Mouse (Mus musculus) CH12.LX (cell line): ENCODE data around the gene Itpk1. TPM values are rescaled to one million over a fixed set of nuclear protein-coding genes. Genes with fewer than 3 reads are reported as not detected.

Source experiments
- DNase-seq: peaks from one replicate; pipeline ENCODE4 v3.0.0-alpha.2; 2013; ENCODE audit errors: extremely low read depth
- H3K27ac ChIP-seq: 2 replicates; pipeline ENCODE4 v1.5.1; 2012; ENCODE audit warnings: low read depth, mild to moderate bottlenecking, control low read depth, moderate library complexity; ENCODE audit not compliant: insufficient read depth
- H3K27me3 ChIP-seq: replicated peaks from 2 replicates; pipeline ENCODE3; 2012; ENCODE audit warnings: inconsistent platforms
- H3K36me3 ChIP-seq, 2 experiments: replicated peaks in 1 of 2; 2 replicates each; pipeline versions ENCODE3 to v1.6.1; 2012; ENCODE audit warnings: inconsistent platforms in 1 of 2, low read length in 1 of 2, mild to moderate bottlenecking in 1 of 2, mixed read lengths in 1 of 2, moderate library complexity in 1 of 2; ENCODE audit not compliant: control insufficient read depth in 1 of 2, insufficient read depth in 1 of 2
- H3K4me1 ChIP-seq, 2 experiments: 2 replicates each; pipeline ENCODE4 v1.6.1; 2012; ENCODE audit warnings: inconsistent platforms in 1 of 2, moderate library complexity in 1 of 2; ENCODE audit not compliant: insufficient read depth in 2 of 2, control insufficient read depth in 1 of 2
- H3K4me2 ChIP-seq: 2 replicates; pipeline ENCODE4 v1.6.1; 2012; ENCODE audit warnings: low read depth, mild to moderate bottlenecking, control low read depth; ENCODE audit not compliant: poor library complexity, insufficient read depth, severe bottlenecking
- H3K4me3 ChIP-seq, 3 experiments: fragments of 150-350 bp in 1 of 3; sonication (generic) in 1 of 3; replicated peaks in 1 of 3; 2 replicates each; pipeline versions ENCODE3 to v1.5.1; 2011 to 2012; ENCODE audit warnings: low read depth in 2 of 3, low read length in 2 of 3, mild to moderate bottlenecking in 2 of 3, moderate library complexity in 2 of 3, control low read depth in 1 of 3, improper control_type of control experiment in 1 of 3, inconsistent platforms in 1 of 3, mixed read lengths in 1 of 3; ENCODE audit not compliant: poor library complexity in 1 of 3
- H3K79me2 ChIP-seq: replicated peaks from 2 replicates; pipeline ENCODE4 v1.6.1; 2012; ENCODE audit warnings: mild to moderate bottlenecking, moderate library complexity; ENCODE audit not compliant: control insufficient read depth, poor library complexity, insufficient read depth, severe bottlenecking; ENCODE audit errors: extremely low read depth
- H3K9ac ChIP-seq: 2 replicates; pipeline ENCODE4 v1.6.1; 2012; ENCODE audit warnings: low read depth, mild to moderate bottlenecking, control low read depth, moderate library complexity; ENCODE audit not compliant: insufficient read depth
- H3K9me3 ChIP-seq: replicated peaks from 2 replicates; pipeline ENCODE3; 2012; ENCODE audit warnings: low read length, inconsistent platforms, mixed read lengths
- BHLHE40 ChIP-seq: IDR thresholded peaks from 2 replicates; pipeline ENCODE4 v1.6.1; 2011; ENCODE audit warnings: mild to moderate bottlenecking, low read depth, low read length, improper control_type of control experiment
- CHD1 ChIP-seq: IDR thresholded peaks from 2 replicates; pipeline ENCODE4 v1.6.1; 2012; ENCODE audit warnings: low read depth, low read length, improper control_type of control experiment, inconsistent platforms
- CHD2 ChIP-seq: IDR thresholded peaks from 2 replicates; pipeline ENCODE4 v1.6.1; 2011; ENCODE audit warnings: low read length, improper control_type of control experiment
- EP300 ChIP-seq: IDR thresholded peaks from 2 replicates; pipeline ENCODE4 v1.6.1; 2011; ENCODE audit warnings: low read length, improper control_type of control experiment
- JUND ChIP-seq: conservative IDR thresholded peaks from 2 replicates; pipeline ENCODE4 v1.6.1; 2011; ENCODE audit warnings: low read depth, low read length, improper control_type of control experiment
- KAT2A ChIP-seq: IDR thresholded peaks from 2 replicates; pipeline ENCODE4 v1.6.1; 2012; ENCODE audit warnings: low read length, improper control_type of control experiment, inconsistent platforms; ENCODE audit not compliant: insufficient replicate concordance
- MAFK ChIP-seq: IDR thresholded peaks from 2 replicates; pipeline ENCODE4 v1.6.1; 2011; ENCODE audit warnings: low read length, improper control_type of control experiment; ENCODE audit not compliant: insufficient replicate concordance
- MEF2A ChIP-seq: IDR thresholded peaks from 2 replicates; pipeline ENCODE4 v1.6.1; 2014; ENCODE audit warnings: low read depth, mild to moderate bottlenecking, inconsistent platforms, low read length, improper control_type of control experiment, borderline replicate concordance
- MXI1 ChIP-seq: IDR thresholded peaks from 2 replicates; pipeline ENCODE4 v1.6.1; 2011; ENCODE audit warnings: mild to moderate bottlenecking, low read depth, low read length, improper control_type of control experiment
- NRF1 ChIP-seq: IDR thresholded peaks from 2 replicates; pipeline ENCODE4 v1.6.1; 2014; ENCODE audit warnings: low read depth, mild to moderate bottlenecking, inconsistent platforms, low read length, improper control_type of control experiment, moderate library complexity
- PAX5 ChIP-seq: IDR thresholded peaks from 2 replicates; pipeline ENCODE4 v1.6.1; 2012; ENCODE audit warnings: low read length, inconsistent platforms, mixed read lengths
- POLR2A ChIP-seq: IDR thresholded peaks from 2 replicates; pipeline ENCODE4 v1.6.1; 2011; ENCODE audit warnings: low read depth, mild to moderate bottlenecking, improper control_type of control experiment, low read length
- POLR2AphosphoS2 ChIP-seq: IDR thresholded peaks from 2 replicates; pipeline ENCODE4 v1.6.1; 2011; ENCODE audit warnings: low read depth, low read length, improper control_type of control experiment
- RCOR1 ChIP-seq: conservative IDR thresholded peaks from 2 replicates; pipeline ENCODE4 v1.6.1; 2012; ENCODE audit warnings: low read depth, mild to moderate bottlenecking, inconsistent platforms, low read length, improper control_type of control experiment
- SMC3 ChIP-seq: IDR thresholded peaks from 2 replicates; pipeline ENCODE4 v1.6.1; 2011; ENCODE audit warnings: low read depth, low read length, improper control_type of control experiment
- TBP ChIP-seq: conservative IDR thresholded peaks from 2 replicates; pipeline ENCODE4 v1.6.1; 2011; ENCODE audit warnings: low read depth, low read length, improper control_type of control experiment
- USF1 ChIP-seq: IDR thresholded peaks from 2 replicates; pipeline ENCODE4 v1.6.1; 2014; ENCODE audit warnings: low read depth, mild to moderate bottlenecking, inconsistent platforms, low read length, improper control_type of control experiment
- ZC3H11A ChIP-seq: IDR thresholded peaks from 2 replicates; pipeline ENCODE4 v1.6.1; 2012; ENCODE audit warnings: low read depth, mild to moderate bottlenecking, inconsistent platforms, low read length, improper control_type of control experiment
- ZMIZ1 ChIP-seq: IDR thresholded peaks from 2 replicates; pipeline ENCODE4 v1.6.1; 2012; ENCODE audit warnings: low read depth, mild to moderate bottlenecking, inconsistent platforms, low read length, improper control_type of control experiment
- ZNF384 ChIP-seq: IDR thresholded peaks from 2 replicates; pipeline ENCODE4 v1.6.1; 2012; ENCODE audit warnings: low read depth, low read length, improper control_type of control experiment, inconsistent platforms
- dilution Hi-C: fragments of 300-500 bp; cut with MboI; formaldehyde crosslinking; loops from 2 replicates; pipeline ENCODE4 v1.14.3; 2020; ENCODE audit warnings: low sequenced_read_pairs; ENCODE audit not compliant: extremely low pct_unique_long_range_greater_than_20kb, extremely low pct_ligation_motif_present
- in situ Hi-C: fragments of 300-500 bp; cut with MboI; formaldehyde crosslinking; loops from 3 replicates; pipeline ENCODE4 v1.14.3; 2019; ENCODE audit warnings: low sequenced_read_pairs, low pct_ligation_motif_present, low pct_unique_long_range_greater_than_20kb, mixed read lengths
- polyA plus RNA-seq: library from polyadenylated mRNA; unstranded; fragments of >175 nt; gene quantifications from 2 replicates; pipeline ENCODE4 v1.2.1, GENCODE M21; 2012; ENCODE audit warnings: low read depth; ENCODE audit not compliant: insufficient read length
- total RNA-seq, 2 experiments: library from RNA; depleted of rRNA; stranded (reverse); fragments of 300-350 nt in 1 of 2; fragments of >200 nt in 1 of 2; gene quantifications; 2 replicates each; pipeline ENCODE4 v1.2.3; 2012 to 2014

Gene Itpk1
- total and polyA plus RNA-seq, 3 experiments, result 14.0 to 25.1 (median 19.2) TPM

GRCm38 (mm10) chr12:102590711-102591360 lies 113.9 kb downstream of the Itpk1 start:
- no peak for DNase-seq
- Histone ChIP-seq H3K27ac (no peak overlapping the region), H3K4me1 (peaks cover 4 to 27% of the 10 kb centered on the region in 2 experiments; a peak in 3 of 4 replicates), H3K27me3 (no peaks in the 10 kb centered on the region), H3K79me2 (no peaks in the 10 kb centered on the region), H3K36me3 (peaks cover 25 to 90% of the 10 kb centered on the region in 2 experiments), H3K9ac (no peak overlapping the region), H3K4me2 (no peak overlapping the region), H3K4me3 (no peak overlapping the region), H3K9me3 (no peaks in the 10 kb centered on the region)
- dilution Hi-C loops (no loop called here), in situ Hi-C loops (no loop called here)
- TF ChIP-seq MXI1, result no peak
- no peak for TF ChIP-seq MAFK
- no peak for TF ChIP-seq TBP
- TF ChIP-seq ZMIZ1, result no peak
- TF ChIP-seq JUND, result no peak
- TF ChIP-seq NRF1, result no peak
- TF ChIP-seq BHLHE40, result no peak
- no peak for TF ChIP-seq SMC3

DNA sequence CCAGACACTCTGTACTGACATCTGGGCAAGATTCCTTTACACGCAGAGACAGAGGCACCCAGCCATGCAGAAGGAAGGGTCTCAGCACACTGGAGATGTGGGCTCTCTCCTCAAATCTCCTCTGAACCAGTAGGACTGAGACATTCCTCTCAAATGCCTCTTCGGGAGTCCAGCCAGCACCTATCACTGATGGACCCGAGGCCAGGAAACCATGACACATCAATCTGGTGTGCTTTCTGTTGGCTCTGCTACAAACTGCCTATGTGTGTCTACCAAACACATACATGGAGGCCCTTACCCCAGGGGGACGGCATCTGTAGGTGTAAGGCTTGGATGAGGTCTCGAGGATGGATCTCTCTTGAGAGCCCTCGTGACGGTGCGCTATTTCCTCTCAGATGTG lies 117.6 kb downstream of the Itpk1 start:
- DNase-seq, result no peak
- no peak overlapping the region for H3K4me2 ChIP-seq
- no peaks in the 10 kb centered on the region for H3K79me2 ChIP-seq
- H3K9ac ChIP-seq, result no peak overlapping the region
- H3K4me3 ChIP-seq, result no peak overlapping the region
- no peak for TF ChIP-seq ZNF384
- no peak for TF ChIP-seq PAX5
- TF ChIP-seq EP300, result no peak
- no peak for TF ChIP-seq POLR2AphosphoS2
- no peak for TF ChIP-seq ZC3H11A
- no peak for TF ChIP-seq BHLHE40
- TF ChIP-seq CHD1, result no peak
- TF ChIP-seq TBP, result no peak
- no peak for TF ChIP-seq USF1
- no peak for TF ChIP-seq KAT2A
- no peak for TF ChIP-seq RCOR1
- TF ChIP-seq CHD2, result no peak
- TF ChIP-seq MEF2A, result no peak
- no peak for TF ChIP-seq POLR2A
- dilution Hi-C loops (no loop called here), in situ Hi-C loops (no loop called here)
- H3K36me3 ChIP-seq, result peaks cover 39 to 89% of the 10 kb centered on the region in 2 experiments
- no peaks in the 10 kb centered on the region for H3K27me3 ChIP-seq
- no peak overlapping the region for H3K27ac ChIP-seq
- peaks cover 6 to 60% of the 10 kb centered on the region in 2 experiments for H3K4me1 ChIP-seq
- H3K9me3 ChIP-seq, result no peaks in the 10 kb centered on the region
